Mouse (Mus musculus) ZHBTc4 (cell line): ENCODE results near the gene Rnf186.
"Not testable (repeated sequence)": the region's sequence is repeated elsewhere in the genome, so short reads cannot be mapped to it uniquely, and the experiment has no call there.

Source experiments
- DNase-seq: peaks from one replicate; pipeline ENCODE4 v3.0.0-alpha.2; 2011; ENCODE audit warnings: low read depth, low spot score

Rnf186 gene

GRCm38 (mm10) chr4:138971371-138971770, 4.5 kb downstream of the Rnf186 start:
- DNase-seq: no peak

GRCm38 (mm10) chr4:138972139-138972826, 5.4 kb downstream of the Rnf186 start:
- peak; percentile 84 for DNase-seq

- peak; percentile 91 for DNase-seq
Measured at GRCm38 (mm10) chr4:138972827-138973718, 6.2 kb downstream of the Rnf186 start, which contains the start of gene Tmco4. TSS of gene Tmco4 (plus strand) at chr4:138972888.

GRCm38 (mm10) chr4:138973719-138974115, 6.8 kb downstream of the Rnf186 start:
- DNase-seq: no peak

- not testable (repeated sequence) for DNase-seq
Measured at GRCm38 (mm10) chr4:138974540-138974939, 7.6 kb downstream of the Rnf186 start.

- DNase-seq: no peak
Measured at GRCm38 (mm10) chr4:138975194-138975593, 8.3 kb downstream of the Rnf186 start.

- no peak for DNase-seq
Measured at GRCm38 (mm10) chr4:138976046-138976445, 9.1 kb downstream of the Rnf186 start.

- no peak for DNase-seq
Measured at GRCm38 (mm10) chr4:138980021-138980420, 13.1 kb downstream of the Rnf186 start.

GRCm38 (mm10) chr4:138980771-138981420, 14.0 kb downstream of the Rnf186 start:
- peak; percentile 84 for DNase-seq

GRCm38 (mm10) chr4:138983422-138983821, 16.5 kb downstream of the Rnf186 start:
- no peak for DNase-seq

GRCm38 (mm10) chr4:138984744-138985143, 17.8 kb downstream of the Rnf186 start:
- DNase-seq: peak; percentile 80

- no peak for DNase-seq
Measured at GRCm38 (mm10) chr4:138986280-138986679, 19.4 kb downstream of the Rnf186 start.

- DNase-seq: no peak
Measured at GRCm38 (mm10) chr4:138994389-138994788, 27.5 kb downstream of the Rnf186 start.

- peak; percentile 79 for DNase-seq
Measured at GRCm38 (mm10) chr4:138996410-138996809, 29.5 kb downstream of the Rnf186 start.

GRCm38 (mm10) chr4:138997121-138997520, 30.2 kb downstream of the Rnf186 start:
- peak; percentile 78 for DNase-seq

- no peak for DNase-seq
Measured at GRCm38 (mm10) chr4:138998611-138999010, 31.7 kb downstream of the Rnf186 start.

- peak; percentile 75 for DNase-seq
Measured at GRCm38 (mm10) chr4:139001026-139001425, 34.1 kb downstream of the Rnf186 start.

- peak; percentile 56 for DNase-seq
Measured at GRCm38 (mm10) chr4:139001433-139001832, 34.5 kb downstream of the Rnf186 start.

GRCm38 (mm10) chr4:139004067-139004466, 37.2 kb downstream of the Rnf186 start:
- no peak for DNase-seq

GRCm38 (mm10) chr4:139005214-139005613, 38.3 kb downstream of the Rnf186 start:
- no peak for DNase-seq

GRCm38 (mm10) chr4:139007353-139007752, 40.4 kb downstream of the Rnf186 start:
- DNase-seq: peak; percentile 55

GRCm38 (mm10) chr4:139007981-139008536, 41.1 kb downstream of the Rnf186 start:
- DNase-seq: no peak
